Mouse (Mus musculus) gastrocnemius, adult 2 months (tissue): ENCODE measurements around the gene Sycp2l. TPM values are rescaled to one million over a fixed set of nuclear protein-coding genes. Genes with fewer than 3 reads are reported as not detected.
"Not testable (repeated sequence)": the region's sequence is repeated elsewhere in the genome, so short reads cannot be mapped to it uniquely, and the experiment has no call there.

ENCODE experiments used
- DNase-seq: peaks from one replicate; pipeline ENCODE4 v3.0.0; 2022
- H3K27ac ChIP-seq: fragments of 200-600 bp; 2 replicates; pipeline ENCODE4 v1.8.1; 2022; ENCODE audit warnings: mild to moderate bottlenecking
- H3K4me3 ChIP-seq: fragments of 200-600 bp; 2 replicates; pipeline ENCODE4 v1.8.1; 2022; ENCODE audit warnings: mild to moderate bottlenecking, moderate library complexity
- CTCF ChIP-seq: fragments of 200-600 bp; IDR thresholded peaks from 2 replicates; pipeline ENCODE4 v1.8.1; 2022; ENCODE audit warnings: antibody characterized with exemption, mild to moderate bottlenecking, moderate library complexity
- intact Hi-C: fragments of 180-260 bp; cut with DNase I; formaldehyde crosslinking; loops from one replicate; pipeline ENCODE4 v1.15.1; 2025
- total RNA-seq, 2 experiments: library from RNA; stranded (reverse); gene quantifications; 2 replicates each; pipeline ENCODE4 v1.2.3; 2021

Sycp2l gene
- total RNA-seq, 2 experiments from 2014 or later, result not detected

GRCm38 (mm10) chr13:41153146-41153545 lies 39.0 kb downstream of the Sycp2l start:
- Histone ChIP-seq H3K27ac (no peak overlapping the region), H3K4me3 (no peak overlapping the region)
- no peak for TF ChIP-seq CTCF
- intact Hi-C loops, result no loop called here
- no peak for DNase-seq

GRCm38 (mm10) chr13:41158426-41158825 lies 44.3 kb downstream of the Sycp2l start:
- Histone ChIP-seq H3K4me3 (no peak overlapping the region), H3K27ac (no peak overlapping the region)
- no peak for TF ChIP-seq CTCF
- no peak for DNase-seq
- intact Hi-C loops, result no loop called here

GRCm38 (mm10) chr13:41187886-41188285 lies 73.8 kb downstream of the Sycp2l start:
- TF ChIP-seq CTCF, result no peak
- H3K27ac ChIP-seq, result no peak overlapping the region
- no peak overlapping the region for H3K4me3 ChIP-seq
- no peak for DNase-seq
- intact Hi-C loops, result no loop called here

GRCm38 (mm10) chr13:41195640-41196333 lies 81.7 kb downstream of the Sycp2l start:
- TF ChIP-seq CTCF, result no peak
- intact Hi-C loops, result no loop called here

GRCm38 (mm10) chr13:41200861-41201260 lies 86.8 kb downstream of the Sycp2l start:
- no peak overlapping the region for H3K27ac ChIP-seq
- no peak overlapping the region for H3K4me3 ChIP-seq
- DNase-seq, result no peak
- no peak for TF ChIP-seq CTCF
- intact Hi-C loops, result no loop called here

More at GRCm38 (mm10) chr13:41195640-41196333, 81.7 kb downstream of the Sycp2l start:
- Histone ChIP-seq H3K27ac (no peak overlapping the region), H3K4me3 (no peak overlapping the region)
- DNase-seq, result no peak

GRCm38 (mm10) chr13:41203289-41203688 lies 89.2 kb downstream of the Sycp2l start:
- no peak overlapping the region for H3K4me3 ChIP-seq
- TF ChIP-seq CTCF, result no peak
- intact Hi-C loops, result no loop called here
- no peak for DNase-seq
- no peak overlapping the region for H3K27ac ChIP-seq

- no peak for DNase-seq
- H3K4me3 ChIP-seq, result no peak overlapping the region
- no peak overlapping the region for H3K27ac ChIP-seq
- intact Hi-C loops, result no loop called here
- TF ChIP-seq CTCF, result no peak
These were observed 89.6 kb downstream of the Sycp2l start for GRCm38 (mm10) chr13:41203691-41204090.

GRCm38 (mm10) chr13:41205568-41205967 lies 91.5 kb downstream of the Sycp2l start:
- H3K27ac ChIP-seq, intact Hi-C loops, H3K4me3 ChIP-seq, DNase-seq: not testable (repeated sequence)

- no peak for DNase-seq
- Histone ChIP-seq H3K4me3 (no peak overlapping the region), H3K27ac (no peak overlapping the region)
- TF ChIP-seq CTCF, result no peak
- intact Hi-C loops, result no loop called here
These were observed 92.1 kb downstream of the Sycp2l start for GRCm38 (mm10) chr13:41206241-41206640.

GRCm38 (mm10) chr13:41211276-41211675 lies 97.2 kb downstream of the Sycp2l start:
- TF ChIP-seq CTCF, result no peak
- DNase-seq, result no peak
- Histone ChIP-seq H3K4me3 (no peak overlapping the region), H3K27ac (no peak overlapping the region)
- intact Hi-C loops, result no loop called here

- intact Hi-C loops, result no loop called here
- no peak overlapping the region for H3K4me3 ChIP-seq
- TF ChIP-seq CTCF, result no peak
- no peak overlapping the region for H3K27ac ChIP-seq
- no peak for DNase-seq
These were observed 98.6 kb downstream of the Sycp2l start for GRCm38 (mm10) chr13:41212558-41213322.

- no peak overlapping the region for H3K27ac ChIP-seq
- TF ChIP-seq CTCF, result no peak
- no peak for DNase-seq
- H3K4me3 ChIP-seq, result no peak overlapping the region
- intact Hi-C loops, result no loop called here
These were observed 101.6 kb downstream of the Sycp2l start for GRCm38 (mm10) chr13:41215669-41216068.

- Histone ChIP-seq H3K4me3 (no peak overlapping the region), H3K27ac (no peak overlapping the region)
- no peak for TF ChIP-seq CTCF
- DNase-seq, result no peak
- intact Hi-C loops, result no loop called here
These were observed 102.1 kb downstream of the Sycp2l start for GRCm38 (mm10) chr13:41216236-41216635.
